Mouse (Mus musculus): ENCODE data around the gene Olfr825. TPM values are rescaled to one million over a fixed set of nuclear protein-coding genes. Genes with fewer than 3 reads are reported as not detected.

The Olfr825 gene
- not detected for polyA plus RNA-seq (2017; shearing (Covaris generic))

DNA sequence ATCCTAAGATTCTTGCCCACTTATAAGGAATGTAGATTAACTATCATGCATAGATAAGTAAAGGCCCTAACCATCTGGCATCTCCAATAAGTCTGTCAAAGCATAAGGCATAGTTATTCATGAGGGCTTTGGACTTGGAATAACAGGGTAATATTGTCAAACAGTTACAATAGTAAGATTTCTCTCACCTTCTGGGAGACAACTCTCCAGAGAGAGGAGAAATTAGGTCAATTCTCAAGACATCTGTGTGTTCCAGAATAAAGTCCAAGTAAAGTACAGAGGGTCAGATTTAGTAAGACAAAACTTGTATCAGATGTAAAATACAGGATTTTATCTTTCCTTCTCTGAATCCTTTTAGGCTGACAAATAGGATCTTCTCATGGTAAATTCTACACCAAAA is at the start of gene Olfr825:
TSS of gene Olfr825 (minus strand) at position 101 of the 400 bp plus-strand sequence.

GRCm38 (mm10) chr10:130214303-130214702 is 47.7 kb upstream of the Olfr825 start, which contains the start of gene Olfr827:
TSS of gene Olfr827 (minus strand) at chr10:130214403.

DNA sequence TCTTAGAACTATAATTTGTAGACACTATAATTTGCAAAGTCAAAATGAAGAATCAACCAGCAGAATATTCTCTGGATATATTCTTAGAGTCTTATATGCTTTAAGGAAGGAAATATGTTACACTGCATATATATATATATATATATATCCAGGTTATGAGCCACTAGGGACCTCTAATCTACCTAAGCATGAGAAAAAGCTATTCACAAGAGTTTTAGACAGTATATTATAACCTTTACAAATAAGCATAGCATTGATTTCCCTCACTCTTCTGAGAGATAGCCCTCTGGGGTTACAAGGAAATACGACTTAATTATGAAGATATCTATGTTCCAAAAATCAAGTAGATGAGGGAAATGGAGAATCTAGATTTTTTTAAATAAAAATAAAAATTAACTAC is 17.5 kb upstream of the Olfr825 start, which contains the start of gene Olfr826:
TSS of gene Olfr826 (minus strand) at position 101 of the 400 bp plus-strand sequence.

GRCm38 (mm10) chr10:130129900-130130299 is 36.7 kb downstream of the Olfr825 start, which contains the start of gene Olfr824:
TSS of gene Olfr824 (minus strand) at chr10:130130000.

DNA sequence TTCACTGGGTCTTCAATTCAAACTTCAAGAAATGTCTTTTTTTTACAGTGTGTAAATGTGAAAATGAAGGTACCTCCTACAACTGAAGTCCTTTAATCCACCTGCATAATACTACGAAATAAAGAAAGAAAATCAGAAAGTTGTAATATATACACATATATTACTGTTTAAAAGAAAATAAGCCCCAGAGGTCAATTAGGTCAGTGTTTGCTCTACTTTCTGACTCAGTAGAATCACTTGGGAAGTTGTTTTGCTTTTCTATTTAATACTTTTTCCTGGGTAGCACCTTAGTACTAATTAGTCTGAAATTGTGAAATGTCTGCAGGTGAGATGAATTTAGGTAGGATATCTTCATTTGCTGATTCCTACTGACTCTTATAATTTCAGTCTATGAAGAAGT is 51.3 kb downstream of the Olfr825 start, which contains the start of gene Olfr823:
TSS of gene Olfr823 (minus strand) at position 101 of the 400 bp plus-strand sequence.

Other genes with a start within 250 kb of the Olfr825 start
- gene Olfr818, start 217.7 kb downstream of the Olfr825 start, polyA plus RNA-seq (2017; shearing (Covaris generic)), result not detected
- gene Olfr819, start 199.5 kb downstream of the Olfr825 start, polyA plus RNA-seq (2017; shearing (Covaris generic)), result not detected
- gene Olfr247, start 190.6 kb downstream of the Olfr825 start, polyA plus RNA-seq (2017; shearing (Covaris generic)), result not detected
- gene Gm10310, start 181.7 kb downstream of the Olfr825 start, polyA plus RNA-seq (2017; shearing (Covaris generic)), result 0.31 TPM
- not detected for gene Olfr820, start 154.1 kb downstream of the Olfr825 start, polyA plus RNA-seq (2017; shearing (Covaris generic))
- gene Olfr821, start 136.4 kb downstream of the Olfr825 start, polyA plus RNA-seq (2017; shearing (Covaris generic)), result not detected
- gene Olfr822, start 95.6 kb downstream of the Olfr825 start, polyA plus RNA-seq (2017; shearing (Covaris generic)), result 0.19 TPM
- gene Olfr823, start 51.4 kb downstream of the Olfr825 start, polyA plus RNA-seq (2017; shearing (Covaris generic)), result not detected
- gene Olfr824, start 36.8 kb downstream of the Olfr825 start, polyA plus RNA-seq (2017; shearing (Covaris generic)), result not detected
- gene Olfr826, start 17.4 kb upstream of the Olfr825 start, polyA plus RNA-seq (2017; shearing (Covaris generic)), result not detected
- gene Olfr827, start 47.6 kb upstream of the Olfr825 start, polyA plus RNA-seq (2017; shearing (Covaris generic)), result not detected
- not detected for gene Neurod4, start 113.5 kb upstream of the Olfr825 start, polyA plus RNA-seq (2017; shearing (Covaris generic))
- 227 TPM for gene Tespa1, start 156.1 kb upstream of the Olfr825 start, polyA plus RNA-seq (2017; shearing (Covaris generic))
- 0.35 TPM for gene Vmn2r84, start 227.6 kb upstream of the Olfr825 start, polyA plus RNA-seq (2017; shearing (Covaris generic))

All from effector memory CD4-positive, alpha-beta T cell, adult 5 months (primary cell).